9 mouse cellular contexts compared by ENCODE assay signal in the genomic region with DNA sequence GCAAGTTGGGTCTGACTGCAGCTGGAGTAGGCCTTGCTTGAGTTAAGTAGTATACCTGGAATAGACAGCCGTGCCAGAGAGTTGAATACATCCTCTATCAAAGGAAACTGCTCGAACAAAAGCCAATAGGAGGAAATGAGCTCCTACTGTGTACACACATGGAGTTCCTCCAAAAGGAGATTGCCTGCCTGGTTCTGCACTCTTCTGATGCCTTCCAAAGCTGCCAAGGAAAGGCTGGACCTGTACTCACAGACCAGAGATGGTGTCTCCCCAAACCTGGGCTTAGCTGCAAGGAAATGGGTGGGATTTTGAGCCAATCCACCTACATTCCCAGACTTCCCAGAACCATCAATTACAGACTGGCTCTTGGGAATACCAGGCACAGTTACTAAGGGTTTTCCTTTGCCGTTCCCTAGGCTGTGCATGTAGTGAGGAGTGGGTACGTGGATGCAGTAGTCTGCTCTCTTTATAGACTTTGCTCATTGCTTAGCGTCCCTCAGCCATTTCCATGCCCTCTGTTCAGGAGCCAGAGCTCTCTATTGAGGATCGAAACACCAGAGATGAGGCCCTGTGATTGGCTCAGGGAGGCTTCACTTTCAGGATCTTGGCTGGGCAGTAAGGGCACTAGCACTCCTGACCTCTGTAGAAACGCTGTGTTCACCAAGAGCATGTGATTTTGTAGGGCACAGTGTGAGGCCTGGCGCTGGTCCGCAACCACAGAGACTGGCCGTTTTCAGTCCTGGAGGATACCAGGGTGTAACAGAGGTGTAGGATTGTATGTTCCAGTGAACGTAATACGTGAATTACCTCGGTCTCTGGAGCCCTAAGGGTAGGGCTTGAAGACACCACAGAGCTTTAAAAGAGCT. TPM values are rescaled to one million over a fixed set of nuclear protein-coding genes. Genes with fewer than 3 reads are reported as not detected.
DNase-seq lines count a peak whose midpoint lies in the region; ATAC-seq and TF ChIP-seq lines count a peak whose summit lies in the region.
"Had no signal": no experiment of that assay in that cellular context is flagged by ENCODE, and none has a peak within 500 bp of the region (broad histone marks: within the 10 kb centered on the region; RNA-seq: fewer than 3 reads in every experiment).

No protein-coding gene starts in this region.

- peaks cover 9% of the 10 kb centered on the region; the same call in 1 of the 2 replicates for H3K36me3 ChIP-seq in embryonic facial prominence, embryonic 14.5 days (ENCODE audit: control insufficient read depth, insufficient read depth, low read length)
- H3K36me3 ChIP-seq in limb, embryonic 14.5 days (ENCODE audit: control insufficient read depth, insufficient read depth, low read length) = peaks cover 8% of the 10 kb centered on the region; the same call in 1 of the 2 replicates
- H3K36me3 ChIP-seq: neural tube, embryonic 12.5 days had no signal

- peak overlapping the region; percentile 93 for H3K27ac ChIP-seq in embryonic facial prominence, embryonic 14.5 days (replicated peaks; ENCODE audit: low read depth, low read length)
- peak overlapping the region; percentile 78 for H3K27ac ChIP-seq in limb, embryonic 14.5 days (replicated peaks; ENCODE audit: low read depth, low read length)
- H3K27ac ChIP-seq: neural tube, embryonic 12.5 days had no signal

- intact Hi-C loops in left cerebral cortex, postnatal 4 days (cut with DNase I) = no loop called here

- 67% methylated on average over 13 of the region's 13 CpGs for WGBS in embryonic facial prominence, embryonic 14.5 days
- WGBS in limb, embryonic 14.5 days = 65% methylated on average over 13 of the region's 13 CpGs

- H3K4me3 ChIP-seq in embryonic facial prominence, embryonic 14.5 days (ENCODE audit: low read depth, low read length) = no peak overlapping the region
- H3K4me3 ChIP-seq in limb, embryonic 14.5 days (replicated peaks; ENCODE audit: low read length) = no peak overlapping the region
- H3K4me3 ChIP-seq: neural tube, embryonic 12.5 days had no signal

- peak overlapping the region; percentile 48; the same call in 1 of the 2 replicates for H3K4me2 ChIP-seq in embryonic facial prominence, embryonic 14.5 days (ENCODE audit: low read depth, low read length)
- H3K4me2 ChIP-seq in limb, embryonic 14.5 days (replicated peaks; ENCODE audit: low read depth, low read length, severe bottlenecking) = peak overlapping the region; percentile 38; the same call in 1 of the 2 replicates
- H3K4me2 ChIP-seq: neural tube, embryonic 12.5 days had no signal

- peak overlapping the region; percentile 9; the same call in 1 of the 2 replicates for H3K9ac ChIP-seq in embryonic facial prominence, embryonic 14.5 days (ENCODE audit: low read depth, low read length)
- H3K9ac ChIP-seq in limb, embryonic 14.5 days (ENCODE audit: low read depth, low read length, severe bottlenecking) = no peak overlapping the region
- H3K9ac ChIP-seq: neural tube, embryonic 12.5 days had no signal

- TF ChIP-seq POLR2A in limb, embryonic 14.5 days (IDR thresholded peaks at IDR 0.05; ENCODE audit: borderline replicate concordance, extremely low read depth, insufficient read depth, insufficient read length) = no peak

- peaks cover 71% of the 10 kb centered on the region for H3K4me1 ChIP-seq in embryonic facial prominence, embryonic 14.5 days (ENCODE audit: control insufficient read depth, insufficient read depth, low read length)
- H3K4me1 ChIP-seq in limb, embryonic 14.5 days (ENCODE audit: control insufficient read depth, insufficient read depth, low read length) = peaks cover 78% of the 10 kb centered on the region

- peak; percentile 54 for DNase-seq in kidney, adult 9 months
- no peak for DNase-seq in kidney, postnatal 14 days
- DNase-seq in cerebellum, adult 11-12 months = peak; percentile 68
- DNase-seq in embryonic facial prominence, embryonic 14.5 days (ENCODE audit: low spot score) = no peak
- no peak for DNase-seq in limb, embryonic 14.5 days (ENCODE audit: low spot score)
- DNase-seq in right cerebral cortex, postnatal 14 days = no peak
- no peak for DNase-seq in left cerebral cortex, postnatal 4 days

- H3K27me3 ChIP-seq in embryonic facial prominence, embryonic 14.5 days (replicated peaks; ENCODE audit: control insufficient read depth, insufficient read depth, low read length) = no peaks in the 10 kb centered on the region
- H3K27me3 ChIP-seq in limb, embryonic 14.5 days (ENCODE audit: control insufficient read depth, insufficient read depth, low read length) = no peaks in the 10 kb centered on the region
- H3K27me3 ChIP-seq: neural tube, embryonic 12.5 days had no signal

- H3K9me3 ChIP-seq in embryonic facial prominence, embryonic 14.5 days (ENCODE audit: control insufficient read depth, low read length) = no peaks in the 10 kb centered on the region
- H3K9me3 ChIP-seq in limb, embryonic 14.5 days (ENCODE audit: control insufficient read depth, low read length) = no peaks in the 10 kb centered on the region
- H3K9me3 ChIP-seq: neural tube, embryonic 12.5 days had no signal

- peak; percentile 13; the same call in 1 of the 2 replicates for ATAC-seq in embryonic facial prominence, embryonic 14.5 days (ENCODE audit: low read depth)
- ATAC-seq in limb, embryonic 14.5 days (ENCODE audit: low FRiP score, low read depth) = 0 out of 2 replicates have a peak, but pooled peaks have one; percentile 2
- no peak for ATAC-seq in monocyte, adult 5-6 weeks (replicated peaks; ENCODE audit: insufficient number of reproducible peaks, low FRiP score, low TSS enrichment, poor library complexity, severe bottlenecking)

RNA-seq across cellular contexts. Expression of a gene that starts 20.1 kb away (rescaled TPM):
- 157 and 162 TPM in 2 replicates for polyA plus RNA-seq in embryonic facial prominence, embryonic 14.5 days (2014; fragmentation: Nextera tagmentation; extraction: Ambion mirVana)
- polyA plus RNA-seq in limb, embryonic 14.5 days (2012; rRNA removed) = 109 and 116 TPM in 2 replicates
- 160 and 161 TPM in 2 replicates for polyA plus RNA-seq in limb, embryonic 14.5 days (2014; fragmentation: Nextera tagmentation; extraction: Ambion mirVana)
- 10 to 100 TPM; 39.9 to 41.2 TPM for total RNA-seq in left cerebral cortex, postnatal 4 days (2021)
- total RNA-seq in monocyte, adult 5-6 weeks (2017) = 77.3 to 125 TPM (median 112 TPM) in 3 replicates

Comparison
In these comparisons a context has a peak if more than half of its experiments do, and no peak if none do; other contexts are left out.
1. DNase-seq: peak in kidney, adult 9 months (single experiment) and cerebellum, adult 11-12 months (single experiment); none in kidney, postnatal 14 days (single experiment), embryonic facial prominence, embryonic 14.5 days (single experiment), limb, embryonic 14.5 days (single experiment), right cerebral cortex, postnatal 14 days (single experiment) and left cerebral cortex, postnatal 4 days (single experiment).